Mouse (Mus musculus): Measurements from ENCODE around the gene Polg2. TPM values are rescaled to one million over a fixed set of nuclear protein-coding genes. Genes with fewer than 3 reads are reported as not detected.
"Not testable (repeated sequence)": the region's sequence is repeated elsewhere in the genome, so short reads cannot be mapped to it uniquely, and the experiment has no call there.

Polg2 gene
- polyA plus RNA-seq, 1 experiment: 4.4 TPM

DNA sequence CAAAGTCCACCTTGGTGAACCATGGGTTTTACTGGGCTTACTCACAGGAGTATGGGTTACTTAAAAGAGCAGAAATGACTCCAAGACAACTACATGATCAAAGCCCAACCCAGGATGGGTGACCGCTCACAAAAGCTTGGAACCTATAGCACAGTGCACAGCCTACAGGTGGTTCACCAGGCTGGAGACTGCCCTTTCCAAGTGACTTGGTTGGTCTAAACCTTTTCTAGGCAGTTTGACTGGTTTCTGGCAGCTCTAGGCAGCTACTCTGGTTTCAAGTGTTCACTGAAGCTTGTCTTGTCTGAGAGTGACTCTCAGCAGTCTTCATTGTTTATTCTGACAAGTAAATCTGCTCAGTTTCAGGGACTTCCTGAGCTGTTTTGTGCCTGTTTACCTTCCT lies 49.7 kb downstream of the Polg2 start:
- no peaks in the 10 kb centered on the region for H3K36me3 ChIP-seq (ENCODE audit: control insufficient read depth, insufficient read depth)
- H3K4me2 ChIP-seq (ENCODE audit: low read depth): no peak overlapping the region
- no peak overlapping the region for H3ac ChIP-seq (ENCODE audit: control insufficient read depth, insufficient read length)
- no peaks in the 10 kb centered on the region for H3K79me2 ChIP-seq (ENCODE audit: control insufficient read depth, insufficient read depth)
- TF ChIP-seq TCF3 (IDR thresholded peaks at IDR 0.05; ENCODE audit: insufficient read length, low read depth) (no peak), MYOG (IDR thresholded peaks at IDR 0.05; ENCODE audit: control insufficient read depth in 1 of 3, insufficient read depth in 1 of 3, insufficient read length in 2 of 3, low read depth in 2 of 3) (no peak), REST (IDR thresholded peaks at IDR 0.05; ENCODE audit: insufficient read depth, insufficient read length) (no peak), USF1 (IDR thresholded peaks at IDR 0.05; ENCODE audit: low read depth) (no peak), MAX (IDR thresholded peaks at IDR 0.05; ENCODE audit: low read depth) (no peak), POLR2A (IDR thresholded peaks at IDR 0.05; ENCODE audit: insufficient read length, low read depth) (no peak), E2F4 (IDR thresholded peaks at IDR 0.05; ENCODE audit: insufficient read depth) (no peak), MYOD1 (IDR thresholded peaks at IDR 0.05; ENCODE audit: control insufficient read depth in 1 of 3, insufficient read length in 2 of 3, low read depth in 2 of 3) (no peak), TCF12 (IDR thresholded peaks at IDR 0.05; ENCODE audit: insufficient read depth, poor library complexity, severe bottlenecking) (no peak), SRF (IDR thresholded peaks at IDR 0.05; ENCODE audit: control insufficient read depth, insufficient read length, low read depth) (no peak)
- no peak overlapping the region for H3K4me3 ChIP-seq
- no peaks in the 10 kb centered on the region for H3K27me3 ChIP-seq (ENCODE audit: control insufficient read depth, insufficient read depth, insufficient read length)

DNA sequence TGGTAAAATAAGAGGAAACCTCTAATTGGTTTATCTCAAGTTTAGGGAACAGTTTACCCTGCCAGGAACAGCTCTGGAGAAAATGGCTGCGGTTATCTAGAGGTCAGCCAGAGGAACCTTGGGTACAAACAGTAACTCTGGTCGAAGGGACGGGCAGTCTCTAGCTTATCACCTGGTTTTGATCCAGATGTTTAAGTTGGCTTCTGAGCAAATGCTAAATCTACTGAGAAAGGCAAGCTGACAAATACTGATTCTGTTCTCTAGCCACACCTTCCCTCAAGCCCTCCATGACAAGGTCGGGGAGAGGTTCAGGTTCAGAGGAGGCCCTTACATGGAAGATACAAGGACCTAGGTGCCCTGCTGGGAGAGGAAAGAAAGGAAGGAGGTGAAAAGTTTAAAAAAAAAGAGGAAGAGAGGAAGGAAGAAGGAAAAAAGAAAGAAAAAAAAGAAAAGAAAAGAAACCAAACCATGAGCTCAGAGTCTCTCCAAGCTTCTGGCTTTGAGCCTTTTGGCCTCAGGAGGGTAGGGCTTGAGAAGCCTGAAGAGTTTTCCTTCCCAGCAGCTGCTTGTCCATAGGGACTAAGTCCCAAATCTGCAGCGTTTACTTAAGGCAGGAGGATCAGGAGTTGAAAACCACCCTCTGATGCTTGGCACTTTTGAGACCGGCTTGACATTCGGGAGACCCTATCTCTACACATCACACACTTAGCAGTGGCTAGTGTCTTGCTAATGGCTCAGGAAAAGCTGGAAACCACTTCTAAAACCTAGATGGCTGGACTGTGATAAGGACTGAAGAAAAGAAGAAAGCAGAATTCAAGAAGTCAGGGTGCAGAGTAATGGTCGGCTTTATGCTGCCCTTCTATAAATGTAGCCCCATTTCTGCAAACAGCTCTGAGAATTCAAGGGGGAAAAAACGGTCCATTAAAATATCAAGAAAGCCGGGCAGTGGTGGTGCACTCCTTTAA lies 50.7 kb downstream of the Polg2 start:
- Histone ChIP-seq H3K79me2 (ENCODE audit: control insufficient read depth, insufficient read depth) (no peaks in the 10 kb centered on the region), H3K4me2 (ENCODE audit: low read depth) (no peak overlapping the region), H3ac (ENCODE audit: control insufficient read depth, insufficient read length) (no peak overlapping the region), H3K36me3 (ENCODE audit: control insufficient read depth, insufficient read depth) (no peaks in the 10 kb centered on the region), H3K27me3 (ENCODE audit: control insufficient read depth, insufficient read depth, insufficient read length) (no peaks in the 10 kb centered on the region), H3K4me3 (no peak overlapping the region)
- TF ChIP-seq TCF12 (IDR thresholded peaks at IDR 0.05; ENCODE audit: insufficient read depth, poor library complexity, severe bottlenecking) (no peak), MYOD1 (IDR thresholded peaks at IDR 0.05; ENCODE audit: control insufficient read depth in 1 of 3, insufficient read length in 2 of 3, low read depth in 2 of 3) (no peak), REST (IDR thresholded peaks at IDR 0.05; ENCODE audit: insufficient read depth, insufficient read length) (no peak), TCF3 (IDR thresholded peaks at IDR 0.05; ENCODE audit: insufficient read length, low read depth) (no peak), SRF (IDR thresholded peaks at IDR 0.05; ENCODE audit: control insufficient read depth, insufficient read length, low read depth) (no peak), POLR2A (IDR thresholded peaks at IDR 0.05; ENCODE audit: insufficient read length, low read depth) (no peak), MAX (IDR thresholded peaks at IDR 0.05; ENCODE audit: low read depth) (no peak)

DNA sequence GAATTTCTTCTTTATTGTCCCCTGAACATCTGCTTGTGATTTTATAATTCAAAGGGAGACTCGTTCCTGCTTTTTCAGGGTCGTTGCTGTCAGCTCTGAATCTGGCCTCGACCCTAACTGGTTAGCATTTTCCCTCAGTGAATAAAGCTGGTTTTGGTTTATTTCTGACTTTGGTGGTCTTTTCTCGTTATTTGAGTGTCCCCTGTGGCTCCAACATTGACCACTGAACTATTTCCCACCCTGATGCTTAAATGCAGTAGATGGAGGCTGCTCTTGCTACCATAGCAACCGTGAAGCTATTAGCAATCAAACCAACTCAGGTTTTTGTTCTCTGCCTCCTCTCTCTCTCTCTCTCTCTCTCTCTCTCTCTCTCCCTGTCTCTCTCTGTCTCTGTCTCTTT lies 51.4 kb downstream of the Polg2 start:
- TF ChIP-seq E2F4 (IDR thresholded peaks at IDR 0.05; ENCODE audit: insufficient read depth): no peak
- no peaks in the 10 kb centered on the region for H3K36me3 ChIP-seq (ENCODE audit: control insufficient read depth, insufficient read depth)
- no peak overlapping the region for H3ac ChIP-seq (ENCODE audit: control insufficient read depth, insufficient read length)

DNA sequence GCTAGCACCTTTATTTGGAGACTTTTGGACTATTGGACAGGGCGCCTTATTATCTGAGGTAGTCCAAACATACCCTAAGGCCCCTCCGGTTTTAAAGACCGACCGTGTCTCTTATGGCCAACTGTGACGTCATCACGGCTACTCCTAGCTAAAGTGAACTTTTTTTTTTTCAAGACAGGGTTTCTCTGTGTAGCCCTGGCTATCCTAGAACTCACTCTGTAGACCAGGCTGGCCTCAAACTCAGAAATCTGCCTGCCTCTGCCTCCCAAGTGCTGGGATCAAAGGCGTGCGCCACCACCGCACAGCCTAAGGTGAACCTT lies 54.5 kb downstream of the Polg2 start:
- H3K36me3 ChIP-seq (ENCODE audit: control insufficient read depth, insufficient read depth); H3K4me3 ChIP-seq; H3ac ChIP-seq (ENCODE audit: control insufficient read depth, insufficient read length); H3K4me2 ChIP-seq (ENCODE audit: low read depth); H3K79me2 ChIP-seq (ENCODE audit: control insufficient read depth, insufficient read depth); H3K27me3 ChIP-seq (ENCODE audit: control insufficient read depth, insufficient read depth, insufficient read length): not testable (repeated sequence)

More for the DNA sequence above, 51.4 kb downstream of the Polg2 start:
- Histone ChIP-seq H3K27me3 (ENCODE audit: control insufficient read depth, insufficient read depth, insufficient read length) (no peaks in the 10 kb centered on the region), H3K4me2 (ENCODE audit: low read depth) (no peak overlapping the region), H3K79me2 (ENCODE audit: control insufficient read depth, insufficient read depth) (no peaks in the 10 kb centered on the region), H3K4me3 (no peak overlapping the region)

DNA sequence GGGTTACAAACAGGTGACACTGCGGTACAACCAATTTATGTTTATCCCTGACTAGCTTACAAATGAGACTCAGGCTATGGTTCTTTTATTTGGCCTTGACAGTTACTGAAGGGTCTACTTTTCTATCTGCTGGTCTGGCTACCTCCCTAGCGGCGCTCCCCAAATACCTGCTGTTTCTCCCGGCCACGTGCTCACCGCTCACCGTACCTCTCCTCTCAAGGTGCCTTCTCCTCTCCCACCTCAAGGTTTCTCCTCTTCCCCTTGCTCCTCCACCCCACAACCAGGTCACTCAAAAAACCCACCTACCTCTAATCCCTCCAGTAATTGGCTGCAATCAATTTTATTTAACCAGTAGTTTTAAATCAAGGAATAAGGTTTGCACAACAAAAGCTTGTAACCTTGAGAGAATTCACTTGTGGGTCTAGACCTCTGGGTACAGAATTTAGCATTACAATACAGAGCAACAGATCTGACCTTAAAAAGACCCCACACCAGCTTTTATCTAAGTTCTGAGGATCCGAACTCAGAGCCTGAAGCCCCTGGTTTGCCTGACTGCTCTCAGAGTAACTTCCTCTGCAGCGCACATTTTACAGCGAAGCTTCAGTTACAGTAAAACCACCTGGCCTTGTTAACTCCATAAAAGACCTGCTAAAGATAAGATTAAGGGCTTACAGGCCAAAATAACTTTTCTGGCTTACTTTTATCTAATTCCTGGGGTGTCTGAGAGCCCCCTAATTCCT lies 55.0 kb downstream of the Polg2 start:
- TF ChIP-seq SRF (IDR thresholded peaks at IDR 0.05; ENCODE audit: control insufficient read depth, insufficient read length, low read depth) (no peak), REST (IDR thresholded peaks at IDR 0.05; ENCODE audit: insufficient read depth, insufficient read length) (no peak), TCF3 (IDR thresholded peaks at IDR 0.05; ENCODE audit: insufficient read length, low read depth) (no peak), USF1 (IDR thresholded peaks at IDR 0.05; ENCODE audit: low read depth) (no peak), CEBPB (IDR thresholded peaks at IDR 0.05; ENCODE audit: insufficient read depth, poor library complexity, severe bottlenecking) (no peak), POLR2AphosphoS2 (IDR thresholded peaks at IDR 0.05; ENCODE audit: insufficient read length, low read depth) (no peak), MYOG (IDR thresholded peaks at IDR 0.05; ENCODE audit: control insufficient read depth in 1 of 3, insufficient read depth in 1 of 3, insufficient read length in 2 of 3, low read depth in 2 of 3) (no peak), MAX (IDR thresholded peaks at IDR 0.05; ENCODE audit: low read depth) (no peak), TCF12 (IDR thresholded peaks at IDR 0.05; ENCODE audit: insufficient read depth, poor library complexity, severe bottlenecking) (no peak), POLR2A (IDR thresholded peaks at IDR 0.05; ENCODE audit: insufficient read length, low read depth) (no peak), E2F4 (IDR thresholded peaks at IDR 0.05; ENCODE audit: insufficient read depth) (no peak), MYOD1 (IDR thresholded peaks at IDR 0.05; ENCODE audit: control insufficient read depth in 1 of 3, insufficient read length in 2 of 3, low read depth in 2 of 3) (no peak)
- no peak overlapping the region for H3K4me3 ChIP-seq
- no peak overlapping the region for H3K4me2 ChIP-seq (ENCODE audit: low read depth)
- no peaks in the 10 kb centered on the region for H3K79me2 ChIP-seq (ENCODE audit: control insufficient read depth, insufficient read depth)
- no peak overlapping the region for H3ac ChIP-seq (ENCODE audit: control insufficient read depth, insufficient read length)
- no peaks in the 10 kb centered on the region for H3K27me3 ChIP-seq (ENCODE audit: control insufficient read depth, insufficient read depth, insufficient read length)
- H3K36me3 ChIP-seq (ENCODE audit: control insufficient read depth, insufficient read depth): no peaks in the 10 kb centered on the region
